Mouse (Mus musculus): ENCODE data around the gene Timp3.

DNA sequence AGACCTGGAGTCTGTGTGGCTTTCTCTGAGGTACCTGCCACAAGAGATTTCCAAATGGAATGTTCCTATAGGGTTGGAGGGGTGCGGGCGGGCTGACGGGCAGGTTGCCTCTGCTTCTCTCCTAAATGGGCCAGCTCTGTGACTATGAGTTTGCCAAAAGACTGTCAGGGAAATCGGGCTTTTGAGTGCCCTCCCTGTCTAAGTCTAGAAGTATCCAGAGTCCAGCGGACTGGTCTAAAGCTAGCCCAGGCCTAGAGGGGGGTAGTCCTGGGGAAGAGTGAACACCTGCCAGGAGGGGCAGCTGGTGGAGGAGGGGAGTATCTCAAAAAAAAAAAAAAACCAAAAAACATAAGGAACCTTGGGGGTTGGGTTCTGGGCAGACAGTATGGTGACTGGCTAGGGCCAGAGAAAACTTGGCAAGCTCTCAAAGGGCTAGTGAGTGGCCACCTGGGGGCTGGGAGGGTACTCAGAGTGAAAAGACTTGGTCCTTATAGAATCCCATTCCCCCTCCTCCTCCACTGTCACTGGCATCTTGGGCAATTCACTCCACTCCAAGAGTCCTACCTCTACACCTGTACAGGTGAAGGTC is 18.5 kb downstream of the Timp3 start:
- TF ChIP-seq POLR2A (IDR thresholded peaks at IDR 0.05; ENCODE audit: borderline replicate concordance, low read depth, low read length) (no peak), CTCF (IDR thresholded peaks at IDR 0.05; ENCODE audit: low read depth, low read length) (no peak)

Measured in bone marrow macrophage, adult 2 months (primary cell).